ENCODE assay signal across 16 mouse cellular contexts in genomic region chr3:119919501-119920141, GRCm38 (mm10).
"Had no signal": no experiment of that assay in that cellular context is flagged by ENCODE, and none has a peak within 500 bp of the region (broad histone marks: within the 10 kb centered on the region; RNA-seq: fewer than 3 reads in every experiment).

No protein-coding gene starts in this region.

- H3K9me3 ChIP-seq: kidney, embryonic 15.5 days; limb, embryonic 12.5 days; limb, embryonic 15.5 days had no signal

- H3K36me3 ChIP-seq: kidney, embryonic 15.5 days; limb, embryonic 12.5 days; limb, embryonic 15.5 days had no signal

- H3K4me1 ChIP-seq: kidney, embryonic 15.5 days; limb, embryonic 15.5 days had no signal

- ATAC-seq: liver, postnatal 0 days; lung, postnatal 0 days had no signal

- H3K4me2 ChIP-seq: kidney, embryonic 15.5 days; limb, embryonic 12.5 days; limb, embryonic 15.5 days; liver, embryonic 11.5 days; lung, embryonic 14.5 days had no signal

- H3K9ac ChIP-seq: kidney, embryonic 15.5 days; limb, embryonic 12.5 days; limb, embryonic 15.5 days; liver, embryonic 14.5 days; liver, postnatal 0 days; lung, embryonic 14.5 days had no signal

- H3K4me3 ChIP-seq: kidney, embryonic 15.5 days; limb, embryonic 12.5 days; limb, embryonic 15.5 days had no signal

- H3K27ac ChIP-seq: kidney, embryonic 15.5 days; limb, embryonic 12.5 days; limb, embryonic 15.5 days; liver, embryonic 14.5 days; macrophage had no signal

- H3K27me3 ChIP-seq: kidney, embryonic 15.5 days; limb, embryonic 12.5 days; limb, embryonic 15.5 days had no signal

- DNase-seq: kidney, adult 8-10 months; kidney, postnatal 10 days; kidney, postnatal 36 days; left cerebral cortex, postnatal 4 days; liver, postnatal 0 days; lung, embryonic 14.5 days; midbrain, embryonic 14.5 days; thymus, adult 18-20 months; thymus, postnatal 36 days had no signal
